Mouse (Mus musculus) naive thymus-derived CD4-positive, alpha-beta T cell, adult 2 months (primary cell): ENCODE measurements at regions not wholly inside any gene's neighbourhood (a gene's known extent, or its start where the extent isn't known, plus 50 kb on each side); places are given as distances from the start of the nearest gene placed in this dataset.

Experiments
- DNase-seq: peaks from one replicate; pipeline ENCODE4 v3.0.0-alpha.2; 2011; ENCODE audit warnings: low read depth

- DNase-seq = no peak
These were observed 135.2 kb upstream of the Car8 start for GRCm38 (mm10) chr4:8374061-8374460.

GRCm38 (mm10) chr4:8372069-8372468 is 133.2 kb upstream of the Car8 start:
- DNase-seq = peak; percentile 10

GRCm38 (mm10) chr4:8370786-8371185 is 131.9 kb upstream of the Car8 start:
- DNase-seq = no peak

GRCm38 (mm10) chr4:8367487-8368276 is 128.8 kb upstream of the Car8 start:
- peak; percentile 59 for DNase-seq

- DNase-seq = no peak
These were observed 128.1 kb upstream of the Car8 start for GRCm38 (mm10) chr4:8366978-8367377.

- DNase-seq = no peak
These were observed 123.6 kb upstream of the Car8 start for GRCm38 (mm10) chr4:8362409-8362808.

GRCm38 (mm10) chr4:8361931-8362330 is 123.1 kb upstream of the Car8 start:
- no peak for DNase-seq

- no peak for DNase-seq
These were observed 122.5 kb upstream of the Car8 start for GRCm38 (mm10) chr4:8361305-8361704.

GRCm38 (mm10) chr4:8357443-8357842 is 118.6 kb upstream of the Car8 start:
- no peak for DNase-seq

GRCm38 (mm10) chr4:8341928-8342327 is 103.1 kb upstream of the Car8 start:
- DNase-seq = no peak

GRCm38 (mm10) chr4:8309241-8309987 is 70.6 kb upstream of the Car8 start:
- no peak for DNase-seq

GRCm38 (mm10) chr4:8292563-8292962 is 53.7 kb upstream of the Car8 start:
- no peak for DNase-seq

- no peak for DNase-seq
These were observed 53.0 kb upstream of the Car8 start for GRCm38 (mm10) chr4:8291528-8292492.

- no peak for DNase-seq
These were observed 51.1 kb upstream of the Car8 start for GRCm38 (mm10) chr4:8289901-8290300.
